Comparison of ENCODE assay signal across 28 mouse cellular contexts in the genomic region with DNA sequence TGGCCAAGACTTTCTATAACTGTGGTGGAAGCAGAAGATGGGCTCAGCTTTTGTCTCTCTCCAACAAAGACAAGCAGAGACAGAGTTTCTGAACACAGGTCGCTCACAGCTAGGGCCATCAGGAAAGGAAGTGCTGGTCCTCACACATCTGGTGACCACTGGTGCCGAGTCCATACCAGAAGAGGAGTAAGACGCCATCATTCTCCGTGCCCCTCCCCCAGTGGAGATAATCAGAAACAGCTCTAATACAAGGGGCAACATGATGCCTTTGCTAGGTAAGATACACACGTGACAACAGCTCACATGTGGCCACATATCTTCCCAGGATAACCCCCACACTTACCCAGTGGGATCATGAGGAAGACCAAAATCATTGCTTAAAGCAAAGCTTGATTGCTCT.
A peak's percentile ranks its signal among the peaks of the same experiment; 100 is the strongest.
DNase-seq lines count a peak whose midpoint lies in the region; ATAC-seq lines count a peak whose summit lies in the region.
"Had no signal": no experiment of that assay in that cellular context is flagged by ENCODE, and none has a peak within 500 bp of the region (broad histone marks: within the 10 kb centered on the region; RNA-seq: fewer than 3 reads in every experiment).

No protein-coding gene starts in this region.

- ATAC-seq in midbrain, embryonic 11.5 days (ENCODE audit: low FRiP score) = no peak
- no peak for ATAC-seq in midbrain, embryonic 16.5 days
- no peak for ATAC-seq in embryonic facial prominence, embryonic 11.5 days (replicated peaks; ENCODE audit: insufficient number of reproducible peaks, low FRiP score, low TSS enrichment, low read depth)
- ATAC-seq: activated CD4-positive, CD25-positive, alpha-beta regulatory T cell, adult 4 months; CD4-positive, CD25-positive, alpha-beta regulatory T cell, adult 4 months; forebrain, embryonic 14.5 days; forebrain, postnatal 0 days; hindbrain, postnatal 0 days; inflammation-experienced regulatory T-cells, adult 6 months; intestine, embryonic 16.5 days had no signal

- no peaks in the 10 kb centered on the region for H3K4me1 ChIP-seq in midbrain, embryonic 11.5 days (ENCODE audit: control insufficient read depth, insufficient read depth, low read length)
- no peaks in the 10 kb centered on the region for H3K4me1 ChIP-seq in midbrain, embryonic 16.5 days (ENCODE audit: control insufficient read depth, insufficient read depth, low read length)
- no peaks in the 10 kb centered on the region for H3K4me1 ChIP-seq in embryonic facial prominence, embryonic 11.5 days (ENCODE audit: control insufficient read depth, insufficient read depth, low read length)
- H3K4me1 ChIP-seq: forebrain, embryonic 10.5 days; heart, embryonic 12.5 days; heart, embryonic 15.5 days had no signal

- H3K9me3 ChIP-seq in midbrain, embryonic 11.5 days (ENCODE audit: control insufficient read depth, low read length) = no peaks in the 10 kb centered on the region
- H3K9me3 ChIP-seq in midbrain, embryonic 16.5 days (replicated peaks; ENCODE audit: control insufficient read depth, low read length, poor library complexity, severe bottlenecking) = no peaks in the 10 kb centered on the region
- no peaks in the 10 kb centered on the region for H3K9me3 ChIP-seq in embryonic facial prominence, embryonic 11.5 days (replicated peaks; ENCODE audit: control insufficient read depth, low read length)
- H3K9me3 ChIP-seq: forebrain, embryonic 10.5 days; heart, embryonic 12.5 days; heart, embryonic 15.5 days had no signal

- no peak overlapping the region for H3K9ac ChIP-seq in midbrain, embryonic 11.5 days (ENCODE audit: low read length)
- no peak overlapping the region for H3K9ac ChIP-seq in midbrain, embryonic 16.5 days (ENCODE audit: low read depth, low read length)
- H3K9ac ChIP-seq in embryonic facial prominence, embryonic 11.5 days (replicated peaks; ENCODE audit: low read length) = no peak overlapping the region
- H3K9ac ChIP-seq: forebrain, postnatal 0 days; heart, embryonic 12.5 days; heart, embryonic 15.5 days; hindbrain, embryonic 14.5 days had no signal

- no peak overlapping the region for H3K27ac ChIP-seq in midbrain, embryonic 11.5 days (ENCODE audit: low read depth, low read length)
- H3K27ac ChIP-seq in midbrain, embryonic 16.5 days (ENCODE audit: low read length) = no peak overlapping the region
- H3K27ac ChIP-seq in embryonic facial prominence, embryonic 11.5 days (replicated peaks; ENCODE audit: low read depth, low read length) = no peak overlapping the region
- H3K27ac ChIP-seq: forebrain, embryonic 10.5 days; gastrocnemius, adult 2 months; heart, embryonic 15.5 days; hindbrain, embryonic 14.5 days; hindbrain, postnatal 0 days had no signal

- 75% methylated on average over 5 of the region's 5 CpGs for WGBS in midbrain, embryonic 11.5 days
- WGBS in midbrain, embryonic 16.5 days = 84% methylated on average over 5 of the region's 5 CpGs
- whole genome bisulfite sequencing in embryonic facial prominence, embryonic 11.5 days = 53% methylated on average over 5 of the region's 5 CpGs

- H3K27me3 ChIP-seq in midbrain, embryonic 11.5 days (ENCODE audit: control insufficient read depth, insufficient read depth, low read length) = no peaks in the 10 kb centered on the region
- no peaks in the 10 kb centered on the region for H3K27me3 ChIP-seq in midbrain, embryonic 16.5 days (ENCODE audit: control insufficient read depth, insufficient read depth, low read depth, low read length)
- no peaks in the 10 kb centered on the region for H3K27me3 ChIP-seq in embryonic facial prominence, embryonic 11.5 days (ENCODE audit: control insufficient read depth, insufficient read depth, low read length)
- H3K27me3 ChIP-seq: heart, embryonic 12.5 days; heart, embryonic 15.5 days had no signal

- H3K4me3 ChIP-seq in midbrain, embryonic 11.5 days (ENCODE audit: low read depth, low read length) = no peak overlapping the region
- no peak overlapping the region for H3K4me3 ChIP-seq in midbrain, embryonic 16.5 days (ENCODE audit: low read depth, low read length)
- H3K4me3 ChIP-seq in embryonic facial prominence, embryonic 11.5 days (ENCODE audit: low read depth, low read length) = no peak overlapping the region
- H3K4me3 ChIP-seq: forebrain, embryonic 10.5 days; gastrocnemius, adult 2 months; heart, embryonic 12.5 days; heart, embryonic 15.5 days had no signal

- H3K36me3 ChIP-seq in midbrain, embryonic 11.5 days (ENCODE audit: control insufficient read depth, insufficient read depth, low read length) = no peaks in the 10 kb centered on the region
- H3K36me3 ChIP-seq in midbrain, embryonic 16.5 days (ENCODE audit: control insufficient read depth, insufficient read depth, low read length) = no peaks in the 10 kb centered on the region
- no peaks in the 10 kb centered on the region for H3K36me3 ChIP-seq in embryonic facial prominence, embryonic 11.5 days (replicated peaks; ENCODE audit: control insufficient read depth, insufficient read depth, low read depth, low read length)
- H3K36me3 ChIP-seq: forebrain, embryonic 10.5 days; heart, embryonic 12.5 days; heart, embryonic 15.5 days had no signal

- peak; percentile 23 for DNase-seq in midbrain, embryonic 11.5 days (ENCODE audit: low spot score, missing footprints)
- peak; percentile 33 for DNase-seq in embryo, embryonic 11 days
- peak; percentile 51 for DNase-seq in embryonic facial prominence, embryonic 11.5 days (ENCODE audit: low spot score)
- peak; percentile 27 for DNase-seq in mesoderm, embryonic 11.5 days (ENCODE audit: low read depth, low spot score)
- no peak for DNase-seq in urinary bladder, postnatal 10 days (ENCODE audit: low spot score)
- DNase-seq in right cerebral cortex, postnatal 25 days = no peak
- DNase-seq: adrenal gland, postnatal 10 days; adrenal gland, postnatal 36 days; cerebellum, adult 18-20 months; cerebellum, adult 9-10 months; cerebellum, postnatal 14 days; forebrain, postnatal 0 days; gastrocnemius, adult 2 months; gastrocnemius, postnatal 14 days; heart, adult 18-20 months; heart, postnatal 10 days; heart, postnatal 4 days had no signal

- H3K4me2 ChIP-seq in midbrain, embryonic 11.5 days = no peak overlapping the region
- no peak overlapping the region for H3K4me2 ChIP-seq in midbrain, embryonic 16.5 days (ENCODE audit: low read length)
- no peak overlapping the region for H3K4me2 ChIP-seq in embryonic facial prominence, embryonic 11.5 days (ENCODE audit: low read depth, low read length)
- H3K4me2 ChIP-seq: heart, embryonic 12.5 days; heart, embryonic 15.5 days; hindbrain, embryonic 14.5 days had no signal

Comparison
In these comparisons a context has a peak if more than half of its experiments do, and no peak if none do; other contexts are left out.
1. DNase-seq: peak in midbrain, embryonic 11.5 days (single experiment), embryo, embryonic 11 days (single experiment), embryonic facial prominence, embryonic 11.5 days (single experiment) and mesoderm, embryonic 11.5 days (single experiment); none in urinary bladder, postnatal 10 days (single experiment) and right cerebral cortex, postnatal 25 days (single experiment).